Mouse (Mus musculus) intestine, embryonic 16.5 days (tissue): ENCODE measurements at regions not wholly inside any gene's neighbourhood (a gene's known extent, or its start where the extent isn't known, plus 50 kb on each side); places are given as distances from the start of the nearest gene placed in this dataset.

Experiments
- ATAC-seq: fragments of 200-750 bp; cut with Nextera tagmentation; 2 replicates; pipeline ENCODE4 v1.8.0; 2017; ENCODE audit warnings: moderate TSS enrichment, moderate library complexity
- H3K27ac ChIP-seq: fragments of 300-500 bp; sonication (generic); 2 replicates; pipeline ENCODE4 v1.5.1; 2014; ENCODE audit warnings: mild to moderate bottlenecking, low read length
- H3K27me3 ChIP-seq: fragments of 300-500 bp; sonication (generic); replicated peaks from 2 replicates; pipeline ENCODE4 v1.6.1; 2014; ENCODE audit warnings: low read length, control low read depth, mixed read lengths; ENCODE audit not compliant: control insufficient read depth, insufficient read depth
- H3K36me3 ChIP-seq: fragments of 300-500 bp; sonication (generic); 2 replicates; pipeline ENCODE4 v1.6.1; 2014; ENCODE audit warnings: low read length, control low read depth; ENCODE audit not compliant: control insufficient read depth, insufficient read depth
- H3K4me1 ChIP-seq: fragments of 300-500 bp; sonication (generic); 2 replicates; pipeline ENCODE4 v1.6.1; 2014; ENCODE audit warnings: low read length, control low read depth, mixed read lengths; ENCODE audit not compliant: control insufficient read depth, insufficient read depth
- H3K4me2 ChIP-seq: fragments of 300-500 bp; sonication (generic); 2 replicates; pipeline ENCODE4 v1.6.1; 2014; ENCODE audit warnings: low read depth, low read length, control low read depth
- H3K4me3 ChIP-seq: fragments of 300-500 bp; sonication (generic); 2 replicates; pipeline ENCODE4 v1.5.1; 2014; ENCODE audit warnings: mild to moderate bottlenecking, low read length
- H3K9ac ChIP-seq: fragments of 300-500 bp; sonication (generic); 2 replicates; pipeline ENCODE4 v1.6.1; 2014; ENCODE audit warnings: low read depth, low read length
- H3K9me3 ChIP-seq: fragments of 300-500 bp; sonication (generic); 2 replicates; pipeline ENCODE4 v1.6.1; 2016; ENCODE audit warnings: low read length, control low read depth; ENCODE audit not compliant: control insufficient read depth
- WGBS: fragments of 180-500 bp; shearing (Covaris S2); extraction: QIAGEN DNeasy Blood & Tissue Kit; methylation state at CpG from one replicate; pipeline ENCODE4 v1.1.7; 2014; 5-methylcytosine and 5-hydroxymethylcytosine counted together

GRCm38 (mm10) chr12:25208670-25209332 lies 111.9 kb upstream of the Id2 start:
- peak; percentile 90 for ATAC-seq
- Histone ChIP-seq H3K4me3 (no peak overlapping the region), H3K9me3 (no peaks in the 10 kb centered on the region), H3K9ac (0 out of 2 replicates have a peak overlapping the region, but pooled peaks have one; percentile 11), H3K4me2 (no peak overlapping the region), H3K4me1 (0 out of 2 replicates have a peak, but pooled peaks cover 6% of the 10 kb centered on the region), H3K27me3 (no peaks in the 10 kb centered on the region), H3K27ac (no peak overlapping the region), H3K36me3 (no peaks in the 10 kb centered on the region)
- WGBS: 27% methylated on average over 11 of the region's 11 CpGs

GRCm38 (mm10) chr12:25203371-25204067 lies 106.6 kb upstream of the Id2 start:
- no peak overlapping the region for H3K4me3 ChIP-seq
- ATAC-seq: no peak
- H3K9ac ChIP-seq: no peak overlapping the region
- H3K9me3 ChIP-seq: no peaks in the 10 kb centered on the region
- H3K4me2 ChIP-seq: no peak overlapping the region
- 87% methylated on average over 10 of the region's 10 CpGs for WGBS
- H3K36me3 ChIP-seq: no peaks in the 10 kb centered on the region
- no peaks in the 10 kb centered on the region for H3K4me1 ChIP-seq
- no peaks in the 10 kb centered on the region for H3K27me3 ChIP-seq
- no peak overlapping the region for H3K27ac ChIP-seq

GRCm38 (mm10) chr12:25200161-25200560 lies 103.2 kb upstream of the Id2 start:
- no peak overlapping the region for H3K4me2 ChIP-seq
- H3K27me3 ChIP-seq: no peaks in the 10 kb centered on the region
- no peaks in the 10 kb centered on the region for H3K36me3 ChIP-seq
- no peak for ATAC-seq
- WGBS: 62% methylated on average over 4 of the region's 4 CpGs
- H3K4me3 ChIP-seq: no peak overlapping the region
- no peak overlapping the region for H3K27ac ChIP-seq
- no peaks in the 10 kb centered on the region for H3K4me1 ChIP-seq
- H3K9me3 ChIP-seq: no peaks in the 10 kb centered on the region
- H3K9ac ChIP-seq: no peak overlapping the region

GRCm38 (mm10) chr12:25197757-25198156 lies 100.8 kb upstream of the Id2 start:
- ATAC-seq: peak; percentile 66; the same call in 1 of the 2 replicates
- 24% methylated on average over 3 of the region's 4 CpGs for WGBS
- no peak overlapping the region for H3K27ac ChIP-seq
- H3K9me3 ChIP-seq: no peaks in the 10 kb centered on the region
- no peaks in the 10 kb centered on the region for H3K36me3 ChIP-seq
- H3K4me3 ChIP-seq: no peak overlapping the region
- H3K9ac ChIP-seq: no peak overlapping the region
- H3K4me1 ChIP-seq: no peaks in the 10 kb centered on the region
- H3K4me2 ChIP-seq: no peak overlapping the region
- H3K27me3 ChIP-seq: no peaks in the 10 kb centered on the region

- Histone ChIP-seq H3K27ac (no peak overlapping the region), H3K9ac (no peak overlapping the region), H3K4me2 (no peak overlapping the region), H3K36me3 (no peaks in the 10 kb centered on the region), H3K9me3 (no peaks in the 10 kb centered on the region), H3K4me1 (no peaks in the 10 kb centered on the region), H3K4me3 (no peak overlapping the region), H3K27me3 (no peaks in the 10 kb centered on the region)
- ATAC-seq: no peak
- 89% methylated on average over 4 of the region's 4 CpGs for WGBS
Measured at GRCm38 (mm10) chr12:25196022-25196421, 99.1 kb upstream of the Id2 start.

- no peaks in the 10 kb centered on the region for H3K27me3 ChIP-seq
- H3K4me2 ChIP-seq: no peak overlapping the region
- no peaks in the 10 kb centered on the region for H3K9me3 ChIP-seq
- WGBS: 88% methylated on average over 6 of the region's 6 CpGs
- no peak overlapping the region for H3K9ac ChIP-seq
- no peak overlapping the region for H3K27ac ChIP-seq
- no peak overlapping the region for H3K4me3 ChIP-seq
- peaks cover 16% of the 10 kb centered on the region for H3K4me1 ChIP-seq
- ATAC-seq: no peak
- no peaks in the 10 kb centered on the region for H3K36me3 ChIP-seq
Measured at GRCm38 (mm10) chr12:25192216-25192615, 95.3 kb upstream of the Id2 start.

- WGBS: 33% methylated on average over 6 of the region's 6 CpGs
- no peak overlapping the region for H3K4me2 ChIP-seq
- no peak overlapping the region for H3K9ac ChIP-seq
- peak overlapping the region; percentile 68 for H3K27ac ChIP-seq
- no peaks in the 10 kb centered on the region for H3K36me3 ChIP-seq
- H3K9me3 ChIP-seq: no peaks in the 10 kb centered on the region
- H3K4me3 ChIP-seq: no peak overlapping the region
- ATAC-seq: peak; percentile 94
- H3K4me1 ChIP-seq: peaks cover 16% of the 10 kb centered on the region
- no peaks in the 10 kb centered on the region for H3K27me3 ChIP-seq
Measured at GRCm38 (mm10) chr12:25190360-25190759, 93.4 kb upstream of the Id2 start.

GRCm38 (mm10) chr12:25189174-25189761 lies 92.3 kb upstream of the Id2 start:
- Histone ChIP-seq H3K4me3 (no peak overlapping the region), H3K9me3 (no peaks in the 10 kb centered on the region), H3K4me1 (peaks cover 16% of the 10 kb centered on the region), H3K9ac (0 out of 2 replicates have a peak overlapping the region, but pooled peaks have one; percentile 6), H3K4me2 (no peak overlapping the region), H3K36me3 (no peaks in the 10 kb centered on the region), H3K27me3 (no peaks in the 10 kb centered on the region), H3K27ac (peak overlapping the region; percentile 11)
- 60% methylated on average over 16 of the region's 16 CpGs for WGBS
- peak; percentile 59 for ATAC-seq

GRCm38 (mm10) chr12:25188556-25188955 lies 91.6 kb upstream of the Id2 start:
- H3K27ac ChIP-seq: no peak overlapping the region
- 54% methylated on average over 3 of the region's 3 CpGs for WGBS
- ATAC-seq: no peak

More at GRCm38 (mm10) chr12:25188556-25188955, 91.6 kb upstream of the Id2 start:
- H3K4me1 ChIP-seq: peaks cover 16% of the 10 kb centered on the region
- no peaks in the 10 kb centered on the region for H3K9me3 ChIP-seq
- no peak overlapping the region for H3K4me3 ChIP-seq
- no peak overlapping the region for H3K4me2 ChIP-seq
- H3K9ac ChIP-seq: no peak overlapping the region
- no peaks in the 10 kb centered on the region for H3K36me3 ChIP-seq
- H3K27me3 ChIP-seq: no peaks in the 10 kb centered on the region
